ENCODE assay signal across 8 mouse cellular contexts in genomic region chr7:90129271-90129731, GRCm38 (mm10). TPM values are rescaled to one million over a fixed set of nuclear protein-coding genes. Genes with fewer than 3 reads are reported as not detected.
DNase-seq lines count a peak whose midpoint lies in the region; ATAC-seq and TF ChIP-seq lines count a peak whose summit lies in the region.

No protein-coding gene starts in this region.

- peak overlapping the region; percentile 62 for H3K9ac ChIP-seq in limb, embryonic 15.5 days

- DNase-seq in CD4-positive, CD25-positive, alpha-beta regulatory T cell, adult 2 months (ENCODE audit: low read depth, low spot score): peak; percentile 76
- peak; percentile 45 for DNase-seq in G1E (ENCODE audit: low spot score)
- DNase-seq in embryo, embryonic 11 days: peak; percentile 66
- DNase-seq in heart, adult 18-20 months: peak; percentile 78 to 88
- DNase-seq in kidney, adult 2 months: peak; percentile 84
- DNase-seq in natural killer cell, adult 2 months (ENCODE audit: low spot score in 2 of 2): peak; percentile 78 to 79
- no peak for DNase-seq in thymus, postnatal 0 days (ENCODE audit: low spot score)

- 1% methylated on average over 12 of the region's 12 CpGs for WGBS in kidney, adult 2 months
- WGBS in limb, embryonic 15.5 days: under 1% methylated on average over 12 of the region's 12 CpGs

- no peaks in the 10 kb centered on the region for H3K27me3 ChIP-seq in G1E (ENCODE audit: insufficient read depth, low read length)
- H3K27me3 ChIP-seq in kidney, adult 2 months (replicated peaks; ENCODE audit: control insufficient read depth, insufficient read depth, low read length): no peaks in the 10 kb centered on the region
- no peaks in the 10 kb centered on the region for H3K27me3 ChIP-seq in limb, embryonic 15.5 days

- no peak for TF ChIP-seq CTCF in G1E (IDR thresholded peaks at IDR 0.05; ENCODE audit: low read depth, low read length)
- no peak for TF ChIP-seq CTCF in kidney, adult 2 months (conservative IDR thresholded peaks at IDR 0.05; ENCODE audit: insufficient read depth, insufficient read length, low read depth, low read length)

- no peak for TF ChIP-seq POLR2A in kidney, adult 2 months (IDR thresholded peaks at IDR 0.05; ENCODE audit: low read depth, low read length)

- peaks cover 10% of the 10 kb centered on the region; the same call in 1 of the 2 replicates for H3K4me1 ChIP-seq in G1E (ENCODE audit: insufficient read depth, low read depth, low read length)
- peaks cover 12% of the 10 kb centered on the region; the same call in 1 of the 2 replicates for H3K4me1 ChIP-seq in kidney, adult 2 months (ENCODE audit: control insufficient read depth, insufficient read depth, low read length)
- peaks cover 6% of the 10 kb centered on the region; the same call in 1 of the 2 replicates for H3K4me1 ChIP-seq in limb, embryonic 15.5 days

- peak overlapping the region; percentile 52 for H3K4me2 ChIP-seq in limb, embryonic 15.5 days

- peak; percentile 73 for ATAC-seq in G1E (ENCODE audit: extremely low read depth, insufficient number of reproducible peaks, low FRiP score, poor library complexity, severe bottlenecking)
- 0 out of 2 replicates have a peak, but pooled peaks have one; percentile 16 for ATAC-seq in limb, embryonic 15.5 days (ENCODE audit: insufficient number of reproducible peaks, low FRiP score, low TSS enrichment, low read depth)

- peak overlapping the region; percentile 94 for H3K4me3 ChIP-seq in G1E (ENCODE audit: low read depth, low read length)
- H3K4me3 ChIP-seq in kidney, adult 2 months (ENCODE audit: insufficient read depth, low read depth, low read length): peak overlapping the region; percentile 93
- peak overlapping the region; percentile 87 for H3K4me3 ChIP-seq in limb, embryonic 15.5 days

- H3K36me3 ChIP-seq in G1E (replicated peaks): no peaks in the 10 kb centered on the region
- no peaks in the 10 kb centered on the region for H3K36me3 ChIP-seq in kidney, adult 2 months (ENCODE audit: control insufficient read depth, insufficient read depth, low read length)
- H3K36me3 ChIP-seq in limb, embryonic 15.5 days: no peaks in the 10 kb centered on the region

- H3K9me3 ChIP-seq in G1E (replicated peaks): no peaks in the 10 kb centered on the region
- no peaks in the 10 kb centered on the region for H3K9me3 ChIP-seq in limb, embryonic 15.5 days

- peak overlapping the region; percentile 99 for H3K27ac ChIP-seq in kidney, adult 2 months (ENCODE audit: insufficient read depth, low read depth, low read length)
- peak overlapping the region; percentile 99 for H3K27ac ChIP-seq in limb, embryonic 15.5 days

RNA-seq across cellular contexts. Expression of gene Picalm, which starts 0.7 kb away (rescaled TPM):
- total RNA-seq in G1E (2014; fragmentation: Nextera tagmentation) (367 and 377 TPM in 2 replicates), G1E (2017) (155 and 166 TPM in 2 replicates)
- 62.8 and 67.8 TPM in 2 replicates for polyA plus RNA-seq in G1E (2012)
- total RNA-seq in heart, adult 18-20 months (2021): 100 to 1,000 TPM; 114 to 129 TPM
- 89.4 and 99.3 TPM in 2 replicates for polyA plus RNA-seq in kidney, adult 2 months (2012; rRNA removed)
- polyA plus RNA-seq in limb, embryonic 15.5 days (2015; fragmentation: Nextera tagmentation; extraction: Ambion mirVana): 37.9 and 40.1 TPM in 2 replicates
- 29.9 and 38.3 TPM in 2 replicates for polyA plus RNA-seq in thymus, postnatal 0 days (2015; fragmentation: Nextera tagmentation; extraction: Ambion mirVana)
